Mouse (Mus musculus): ENCODE measurements around the gene Klhl41.
A peak's percentile ranks its signal among the peaks of the same experiment; 100 is the strongest.

Gene Klhl41

DNA sequence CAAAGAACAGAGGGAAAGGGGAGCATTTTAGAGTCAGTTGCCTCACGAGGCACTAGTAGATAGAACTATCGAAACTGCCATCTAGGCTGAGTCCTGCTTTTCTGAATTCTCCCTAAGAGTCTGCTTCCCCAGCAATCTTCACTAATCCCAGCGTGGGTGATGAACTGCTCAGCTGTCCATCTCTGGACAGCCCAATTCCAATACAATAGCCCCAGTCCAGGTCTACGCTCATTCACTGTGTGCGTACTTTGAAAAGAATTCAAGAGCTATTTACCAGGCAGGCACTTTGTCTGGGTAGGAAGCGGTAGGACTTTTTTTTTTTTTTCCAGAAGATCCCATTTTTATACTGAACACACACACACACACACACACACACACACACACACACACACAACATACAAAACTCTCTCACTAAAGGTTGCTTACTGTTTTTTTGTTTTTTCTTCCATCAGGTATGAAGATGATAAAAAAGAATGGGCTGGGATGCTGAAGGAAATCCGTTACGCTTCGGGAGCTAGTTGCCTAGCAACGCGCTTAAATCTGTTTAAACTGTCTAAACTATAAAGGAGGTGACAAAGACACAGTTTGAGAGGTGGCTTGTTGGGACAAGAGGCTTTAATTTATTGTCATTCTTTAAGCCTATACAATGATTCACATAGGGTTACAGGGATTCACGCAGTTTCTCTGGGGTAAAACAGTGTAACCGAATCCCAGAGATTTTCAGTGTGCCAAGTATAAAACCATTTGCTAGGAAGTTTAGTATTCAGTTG lies 13.3 kb downstream of the Klhl41 start:
- DNase-seq (ENCODE audit: low spot score in 2 of 2): no peak

- no peak for DNase-seq (ENCODE audit: low spot score in 2 of 2)
Measured at GRCm38 (mm10) chr2:69684488-69684887, 14.6 kb downstream of the Klhl41 start.

DNA sequence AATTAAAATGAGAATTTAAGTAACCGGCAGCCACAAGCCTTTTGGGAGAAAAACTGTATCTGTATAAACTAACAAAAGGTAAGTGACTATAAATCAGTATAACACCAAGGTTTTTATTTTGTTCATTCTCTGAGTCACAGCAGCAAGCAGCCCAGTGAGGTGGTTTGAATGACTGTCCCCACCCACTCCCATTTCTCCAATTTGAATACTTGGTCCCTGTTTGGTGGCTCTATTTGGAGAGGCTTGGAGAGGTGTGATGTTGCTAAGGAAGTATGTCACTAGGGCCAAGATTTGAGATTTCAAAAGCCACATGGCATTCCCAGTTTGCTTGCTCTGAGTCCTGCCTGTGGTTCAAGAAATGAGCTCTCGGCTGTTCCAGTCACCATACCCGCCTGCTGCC lies 20.3 kb downstream of the Klhl41 start:
- no peak for DNase-seq (ENCODE audit: low spot score in 2 of 2)

- DNase-seq (ENCODE audit: low spot score in 2 of 2): no peak
Measured at GRCm38 (mm10) chr2:69690843-69691242, 20.9 kb downstream of the Klhl41 start.

DNA sequence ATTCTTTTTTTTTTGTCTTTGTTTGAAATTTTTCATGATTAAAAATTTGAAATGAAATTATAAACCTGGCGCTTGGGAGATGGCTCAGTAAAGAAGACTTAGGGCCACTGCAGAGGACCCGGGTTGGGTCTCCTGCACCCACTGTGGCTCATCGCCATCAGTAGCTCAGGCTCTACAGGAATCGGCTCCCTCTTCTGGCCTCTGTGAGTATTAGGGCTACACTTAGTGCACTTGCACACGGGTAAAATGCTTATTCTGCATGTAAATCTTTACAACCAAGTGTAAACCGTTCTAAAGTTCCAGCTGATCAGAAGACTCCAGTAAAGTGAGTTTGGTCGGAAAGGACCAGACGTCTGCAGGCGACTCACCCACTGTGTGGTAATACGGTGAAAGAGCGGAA lies 23.6 kb downstream of the Klhl41 start:
- no peak for DNase-seq (ENCODE audit: low spot score in 2 of 2)

DNA sequence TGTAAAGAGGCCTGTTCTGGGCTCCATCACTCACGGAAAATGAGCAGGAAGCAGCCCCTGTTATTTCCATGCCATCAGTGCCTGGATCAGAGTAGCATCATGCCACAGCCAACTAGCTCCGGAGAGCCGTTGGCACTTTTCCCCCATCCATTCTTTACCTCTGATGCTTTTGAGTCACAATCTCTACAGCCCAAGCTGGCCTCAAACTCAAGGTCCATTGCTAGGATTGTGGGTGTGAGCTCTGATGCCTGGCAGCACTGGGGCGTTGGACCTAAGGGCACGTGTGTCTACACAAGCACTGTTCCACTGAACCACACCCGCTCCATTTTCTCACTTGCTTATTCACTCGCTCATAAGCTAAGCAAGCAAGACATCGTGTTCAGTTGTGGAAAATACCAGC lies 30.5 kb downstream of the Klhl41 start:
- DNase-seq (ENCODE audit: low spot score in 2 of 2): no peak

DNA sequence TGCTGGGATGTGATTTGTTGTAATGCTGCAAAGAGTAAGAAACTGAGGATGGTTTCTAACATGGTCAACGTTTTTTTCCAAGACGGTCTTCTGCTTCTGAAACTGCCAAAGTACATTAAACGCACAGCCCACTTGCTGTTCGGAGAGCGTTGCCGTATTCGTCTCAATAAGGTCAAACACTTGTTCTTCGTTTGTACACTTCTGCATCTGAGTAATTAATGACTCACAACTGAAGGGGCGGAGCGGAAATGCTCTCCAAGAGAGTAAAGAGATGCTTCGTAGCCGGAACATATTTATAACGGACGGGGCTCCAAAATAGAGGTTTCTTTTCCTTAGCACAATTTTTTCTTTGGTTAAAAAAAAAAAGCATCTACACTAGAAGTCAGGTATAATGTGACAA lies 42.3 kb downstream of the Klhl41 start:
- DNase-seq (ENCODE audit: low spot score in 2 of 2): no peak

DNA sequence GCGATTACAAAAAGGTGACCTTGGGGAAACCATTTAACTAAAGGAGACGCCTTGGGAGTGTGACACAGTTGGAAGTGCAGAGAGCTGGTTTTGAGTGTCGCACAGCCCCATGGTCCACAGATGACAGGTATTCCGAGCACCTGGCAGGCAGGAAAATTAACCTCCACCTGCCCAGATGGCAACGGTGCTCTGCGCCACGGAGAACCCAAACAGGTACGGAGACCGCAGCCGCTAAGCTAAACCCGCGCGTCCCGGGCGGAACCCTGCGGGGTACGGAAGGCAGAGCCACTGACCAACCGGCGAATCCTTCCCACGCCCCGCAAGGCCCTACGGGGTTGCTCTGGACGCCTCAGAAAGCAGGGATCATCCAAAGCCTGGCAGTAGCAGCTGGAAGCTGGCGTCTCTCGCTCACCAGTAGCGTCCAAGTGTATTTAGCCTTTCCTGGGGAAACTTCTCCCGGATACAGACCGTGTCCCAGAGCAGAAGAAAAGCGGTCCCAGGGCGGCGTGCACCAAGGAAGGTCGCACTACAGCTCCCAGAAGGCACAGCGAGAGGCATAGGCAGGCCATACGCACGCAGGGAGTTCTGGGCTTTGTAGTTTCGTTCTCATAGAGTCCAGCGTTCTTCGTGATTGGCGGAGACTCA lies 43.2 kb downstream of the Klhl41 start, which contains the start of gene Fastkd1:
Gene Fastkd1, minus strand, starts transcription at position 536 of the 645 bp plus-strand sequence.
- peak; percentile 51 to 67 for DNase-seq (ENCODE audit: low spot score in 2 of 2)

DNA sequence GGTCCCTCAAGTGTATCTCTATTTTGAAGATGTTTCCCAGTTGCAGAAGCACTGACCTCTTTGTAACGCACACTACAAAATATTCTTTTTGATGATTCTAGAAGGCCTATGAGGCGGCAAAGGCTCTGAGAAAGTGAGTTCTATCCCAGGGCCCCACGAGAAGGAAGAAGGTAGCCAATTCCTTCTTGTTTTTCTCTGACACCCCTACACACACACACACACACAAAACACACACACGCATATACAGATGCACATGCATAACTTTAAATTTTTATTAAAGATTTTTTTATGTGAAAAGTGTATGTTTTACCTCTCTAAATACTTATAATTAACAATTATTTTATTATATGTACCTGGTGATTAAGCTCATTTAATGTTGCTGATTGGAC lies 43.7 kb downstream of the Klhl41 start:
- no peak for DNase-seq (ENCODE audit: low spot score in 2 of 2)

DNA sequence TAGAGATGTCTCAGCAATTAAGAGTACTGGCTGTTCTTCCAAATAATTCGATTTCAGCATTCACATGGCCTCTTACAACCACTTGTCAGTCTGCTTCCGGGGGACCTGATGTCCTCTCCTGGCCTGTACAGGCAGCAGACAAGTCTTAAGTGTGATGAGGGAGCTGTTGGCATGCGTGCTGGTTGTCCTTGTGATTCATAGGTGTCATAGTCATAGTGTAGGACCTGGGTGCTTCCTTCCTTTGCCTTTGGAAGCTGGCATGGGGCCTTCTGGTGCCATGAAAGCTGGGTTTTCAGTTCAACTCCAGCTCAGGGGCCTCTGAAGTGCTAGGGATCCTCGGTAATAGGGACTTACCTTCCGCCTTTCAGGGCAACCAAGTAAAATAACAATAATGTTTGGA lies 44.2 kb downstream of the Klhl41 start:
- no peak for DNase-seq (ENCODE audit: low spot score in 2 of 2)

DNA sequence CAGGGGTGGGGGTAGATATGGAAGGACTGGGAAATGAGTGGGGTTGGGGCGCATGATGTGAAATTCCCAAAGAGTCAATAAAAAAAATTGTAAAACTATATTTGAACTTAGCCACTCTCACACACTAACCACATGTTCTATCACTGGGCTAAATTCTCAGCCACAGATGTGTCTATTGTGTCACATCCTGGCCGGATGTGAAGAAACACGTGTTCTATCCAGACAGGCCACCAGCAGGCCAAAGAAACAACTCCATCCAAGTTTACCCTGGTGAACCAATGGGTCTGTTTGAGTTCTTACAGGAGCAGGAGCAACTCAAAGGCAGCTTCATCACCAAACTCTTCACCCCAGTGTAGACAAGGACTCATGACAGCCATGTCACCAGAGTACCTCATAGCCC lies 46.6 kb downstream of the Klhl41 start:
- no peak for DNase-seq (ENCODE audit: low spot score in 2 of 2)

DNA sequence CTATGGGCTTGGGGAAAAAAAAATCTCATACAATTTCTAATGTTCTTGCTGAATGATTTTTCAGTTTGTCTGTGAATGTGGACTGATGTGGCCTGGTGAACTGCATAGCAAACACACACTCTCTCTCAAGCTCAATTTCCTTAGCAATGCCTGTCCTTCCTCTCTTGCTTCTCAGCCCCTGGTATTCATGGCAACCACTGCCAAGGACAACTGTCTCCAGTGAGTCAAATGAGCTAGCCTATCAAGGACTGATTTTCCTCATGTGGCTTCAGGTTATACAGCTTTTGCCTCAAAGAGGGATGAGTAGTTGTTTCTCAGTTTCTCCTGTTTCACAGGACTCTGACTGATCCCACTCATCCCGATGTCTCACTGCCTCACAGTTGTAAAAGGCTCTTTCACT lies 49.2 kb downstream of the Klhl41 start:
- no peak for DNase-seq (ENCODE audit: low spot score in 2 of 2)

DNA sequence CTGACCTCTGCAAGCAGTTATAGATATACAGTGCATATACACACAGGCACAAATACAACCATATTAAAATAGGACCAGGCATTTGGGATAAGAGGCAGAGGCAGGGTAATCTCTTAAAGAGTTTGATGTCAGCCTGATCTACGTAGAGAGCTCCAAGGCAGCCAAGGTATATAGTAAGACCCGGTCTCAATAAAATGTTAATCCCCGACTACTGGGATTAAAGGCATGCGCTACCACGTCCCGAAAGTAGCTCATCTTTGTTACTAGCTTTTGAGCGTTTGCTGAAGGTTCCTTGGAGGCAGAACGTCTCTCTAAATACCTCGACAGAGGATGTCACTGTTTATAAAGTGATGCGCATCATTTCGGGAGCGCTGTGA lies 52.3 kb downstream of the Klhl41 start, which contains the start of gene Ppig:
Gene Ppig, plus strand, starts transcription at position 273 of the 377 bp plus-strand sequence.
- DNase-seq (ENCODE audit: low spot score in 2 of 2): no peak

GRCm38 (mm10) chr2:69722650-69723518 lies 53.0 kb downstream of the Klhl41 start:
- peak; percentile 79 to 87 for DNase-seq (ENCODE audit: low spot score in 2 of 2)

DNA sequence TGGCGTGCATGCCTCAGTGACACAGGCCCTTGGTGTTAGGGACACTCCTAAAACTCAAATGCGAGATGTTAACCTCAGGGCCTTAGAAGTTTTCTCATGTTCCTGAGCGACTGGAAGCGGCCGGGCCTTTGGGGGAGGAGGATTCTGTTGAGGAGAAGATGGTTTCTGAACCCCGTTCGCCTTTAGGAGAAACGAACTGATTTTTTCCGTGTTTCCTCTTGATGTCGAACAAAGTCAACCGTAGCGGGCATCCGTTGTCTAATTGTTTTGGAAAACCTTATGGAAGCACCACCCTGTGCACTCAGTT lies 53.6 kb downstream of the Klhl41 start:
- no peak for DNase-seq (ENCODE audit: low spot score in 2 of 2)
